Comparison of ENCODE assay signal across 30 mouse cellular contexts in genomic region chr17:3027376-3027775, GRCm38 (mm10).
DNase-seq lines count a peak whose midpoint lies in the region; ATAC-seq and TF ChIP-seq lines count a peak whose summit lies in the region.
"Had no signal": no experiment of that assay in that cellular context is flagged by ENCODE, and none has a peak within 500 bp of the region (broad histone marks: within the 10 kb centered on the region; RNA-seq: fewer than 3 reads in every experiment).

No protein-coding gene starts in this region.

- TF ChIP-seq CTCF in intestine, postnatal 0 days (IDR thresholded peaks at IDR 0.05; ENCODE audit: low read depth): no peak
- TF ChIP-seq CTCF in thymus, adult 2 months (IDR thresholded peaks at IDR 0.05; ENCODE audit: borderline replicate concordance, control insufficient read depth, extremely low read depth, insufficient read depth, low read length, poor library complexity): no peak
- no peak for TF ChIP-seq CTCF in stomach, postnatal 0 days (IDR thresholded peaks at IDR 0.05; ENCODE audit: low read depth)

- DNase-seq in intestine, embryonic 14.5 days (ENCODE audit: low spot score): peak; percentile 49
- peak; percentile 2 for DNase-seq in thymus, postnatal 4 days
- DNase-seq in thymus, adult 2 months: no peak
- DNase-seq in ZHBTc4 (ENCODE audit: low read depth, low spot score): peak; percentile 1
- peak; percentile 9 for DNase-seq in stomach, postnatal 0 days (ENCODE audit: low spot score)
- no peak for DNase-seq in left cerebral cortex, adult 8-10 months (ENCODE audit: low spot score in 2 of 2)
- DNase-seq: adrenal gland, postnatal 10 days; cerebellum, adult 18-20 months; cerebellum, postnatal 14 days; gastrocnemius, postnatal 14 days; heart, adult 18-20 months; heart, postnatal 36 days; kidney, adult 8-10 months; kidney, postnatal 10 days; layer of hippocampus, postnatal 36 days; right cerebral cortex, adult 18-20 months; right cerebral cortex, postnatal 4 days; thymus, postnatal 36 days had no signal

- no peak overlapping the region for H3K4me2 ChIP-seq in intestine, embryonic 14.5 days (ENCODE audit: low read length)
- no peak overlapping the region for H3K4me2 ChIP-seq in intestine, postnatal 0 days (replicated peaks; ENCODE audit: low read depth)
- no peak overlapping the region for H3K4me2 ChIP-seq in stomach, postnatal 0 days (replicated peaks; ENCODE audit: low read depth)
- H3K4me2 ChIP-seq: embryonic facial prominence, embryonic 13.5 days; hindbrain, embryonic 14.5 days; limb, embryonic 13.5 days; midbrain, embryonic 15.5 days had no signal

- H3K4me3 ChIP-seq in intestine, embryonic 14.5 days (ENCODE audit: low read depth, low read length): no peak overlapping the region
- no peak overlapping the region for H3K4me3 ChIP-seq in intestine, postnatal 0 days (ENCODE audit: low read depth, low read length)
- H3K4me3 ChIP-seq in thymus, adult 2 months (ENCODE audit: control insufficient read depth, insufficient read depth, low read length): no peak overlapping the region
- no peak overlapping the region for H3K4me3 ChIP-seq in stomach, postnatal 0 days (ENCODE audit: low read depth, low read length)
- H3K4me3 ChIP-seq: embryonic facial prominence, embryonic 13.5 days; erythroblast, embryonic 14.5 days; layer of hippocampus, adult 2 months; limb, embryonic 13.5 days; midbrain, embryonic 15.5 days; myocyte had no signal

- no peak overlapping the region for H3K27ac ChIP-seq in intestine, embryonic 14.5 days (ENCODE audit: low read depth)
- H3K27ac ChIP-seq in intestine, postnatal 0 days (ENCODE audit: low read depth, low read length): no peak overlapping the region
- H3K27ac ChIP-seq in thymus, adult 2 months (ENCODE audit: control insufficient read depth, insufficient read depth, low read length): no peak overlapping the region
- H3K27ac ChIP-seq in stomach, postnatal 0 days (replicated peaks): no peak overlapping the region
- H3K27ac ChIP-seq: embryonic facial prominence, embryonic 13.5 days; hindbrain, embryonic 14.5 days; layer of hippocampus, adult 2 months; limb, embryonic 13.5 days; midbrain, embryonic 15.5 days had no signal

- H3K36me3 ChIP-seq in intestine, embryonic 14.5 days (ENCODE audit: control insufficient read depth, insufficient read depth, low read length): no peaks in the 10 kb centered on the region
- no peaks in the 10 kb centered on the region for H3K36me3 ChIP-seq in intestine, postnatal 0 days (ENCODE audit: control insufficient read depth, insufficient read depth)
- no peaks in the 10 kb centered on the region for H3K36me3 ChIP-seq in thymus, adult 2 months (ENCODE audit: control insufficient read depth, insufficient read depth, low read length)
- no peaks in the 10 kb centered on the region for H3K36me3 ChIP-seq in stomach, postnatal 0 days (ENCODE audit: control insufficient read depth, insufficient read depth, low read length)
- H3K36me3 ChIP-seq: embryonic facial prominence, embryonic 13.5 days; limb, embryonic 13.5 days; midbrain, embryonic 15.5 days had no signal

- TF ChIP-seq POLR2A in thymus, adult 2 months (IDR thresholded peaks at IDR 0.05; ENCODE audit: control insufficient read depth, extremely low read depth, insufficient read depth, low read length, poor library complexity): no peak

- no peaks in the 10 kb centered on the region for H3K27me3 ChIP-seq in intestine, embryonic 14.5 days (replicated peaks; ENCODE audit: control insufficient read depth, insufficient read depth, low read length)
- no peaks in the 10 kb centered on the region for H3K27me3 ChIP-seq in intestine, postnatal 0 days (replicated peaks; ENCODE audit: control insufficient read depth, insufficient read depth, low read length)
- no peaks in the 10 kb centered on the region for H3K27me3 ChIP-seq in thymus, adult 2 months (ENCODE audit: control insufficient read depth, insufficient read depth, low read length)
- H3K27me3 ChIP-seq in stomach, postnatal 0 days (ENCODE audit: control insufficient read depth, insufficient read depth, low read length): no peaks in the 10 kb centered on the region
- H3K27me3 ChIP-seq: embryonic facial prominence, embryonic 13.5 days; limb, embryonic 13.5 days; midbrain, embryonic 15.5 days; Patski had no signal

- no peaks in the 10 kb centered on the region for H3K4me1 ChIP-seq in intestine, embryonic 14.5 days (replicated peaks; ENCODE audit: control insufficient read depth, insufficient read depth, low read length)
- no peaks in the 10 kb centered on the region for H3K4me1 ChIP-seq in intestine, postnatal 0 days (replicated peaks; ENCODE audit: control insufficient read depth, insufficient read depth, low read length)
- no peaks in the 10 kb centered on the region for H3K4me1 ChIP-seq in thymus, adult 2 months (replicated peaks; ENCODE audit: control insufficient read depth, insufficient read depth, low read length)
- H3K4me1 ChIP-seq in stomach, postnatal 0 days (replicated peaks; ENCODE audit: control insufficient read depth, insufficient read depth): no peaks in the 10 kb centered on the region
- H3K4me1 ChIP-seq: embryonic facial prominence, embryonic 13.5 days; limb, embryonic 13.5 days; midbrain, embryonic 15.5 days had no signal

- TF ChIP-seq EP300 in stomach, postnatal 0 days (optimal IDR thresholded peaks at IDR 0.05): no peak

- H3K9ac ChIP-seq in intestine, embryonic 14.5 days (ENCODE audit: low read length): no peak overlapping the region
- no peak overlapping the region for H3K9ac ChIP-seq in intestine, postnatal 0 days (ENCODE audit: low read depth, low read length)
- H3K9ac ChIP-seq in stomach, postnatal 0 days (ENCODE audit: low read length): no peak overlapping the region
- H3K9ac ChIP-seq: embryonic facial prominence, embryonic 13.5 days; hindbrain, embryonic 14.5 days; limb, embryonic 13.5 days; midbrain, embryonic 15.5 days had no signal

- ATAC-seq in intestine, embryonic 14.5 days (replicated peaks; ENCODE audit: low FRiP score, low TSS enrichment, low read depth): no peak
- ATAC-seq in intestine, postnatal 0 days: no peak
- no peak for ATAC-seq in stomach, postnatal 0 days (ENCODE audit: low FRiP score, low TSS enrichment)
- ATAC-seq: activated CD4-positive, CD25-positive, alpha-beta regulatory T cell, adult 4 months; forebrain, embryonic 16.5 days; inflammation-experienced regulatory T-cells, adult 6 months; midbrain, embryonic 15.5 days; Patski had no signal

- 0 out of 2 replicates have a peak, but pooled peaks cover 2% of the 10 kb centered on the region for H3K9me3 ChIP-seq in intestine, embryonic 14.5 days (ENCODE audit: control insufficient read depth, low read length)
- H3K9me3 ChIP-seq in intestine, postnatal 0 days (ENCODE audit: control insufficient read depth): no peaks in the 10 kb centered on the region
- H3K9me3 ChIP-seq in stomach, postnatal 0 days (ENCODE audit: control insufficient read depth, low read length): no peaks in the 10 kb centered on the region

- WGBS in intestine, embryonic 14.5 days: 71% methylated on average over 4 of the region's 4 CpGs
- WGBS in intestine, postnatal 0 days: 76% methylated on average over 4 of the region's 4 CpGs
- 74% methylated on average over 4 of the region's 4 CpGs for WGBS in thymus, adult 2 months
- WGBS in stomach, postnatal 0 days: 69% methylated on average over 4 of the region's 4 CpGs

Comparison
In these comparisons a context has a peak if more than half of its experiments do, and no peak if none do; other contexts are left out.
1. DNase-seq: peak in intestine, embryonic 14.5 days (single experiment), thymus, postnatal 4 days (single experiment), ZHBTc4 (single experiment) and stomach, postnatal 0 days (single experiment); none in thymus, adult 2 months (single experiment) and left cerebral cortex, adult 8-10 months (0 of 2).